Mouse (Mus musculus) testis, adult 2 months (tissue): ENCODE data around the gene Gltp.

ENCODE experiments used
- CTCF ChIP-seq: fragments of 200-500 bp; IDR thresholded peaks from 2 replicates; pipeline ENCODE4 v1.5.1; 2012; ENCODE audit warnings: low read depth, mild to moderate bottlenecking, inconsistent platforms, low read length, moderate library complexity; ENCODE audit not compliant: control insufficient read depth, insufficient read depth, insufficient replicate concordance
- POLR2A ChIP-seq: fragments of 200-500 bp; IDR thresholded peaks from 2 replicates; pipeline ENCODE4 v1.6.1; 2012; ENCODE audit warnings: low read depth, mild to moderate bottlenecking, inconsistent platforms, low read length, moderate library complexity; ENCODE audit not compliant: control insufficient read depth

- TF ChIP-seq POLR2A, result no peak
- TF ChIP-seq CTCF, result no peak
Observed at GRCm38 (mm10) chr5:114718483-114718882, 27.7 kb upstream of the Gltp start.
